Mouse (Mus musculus) heart, adult 2 months (tissue): ENCODE measurements around the gene Cdk18.

Experiments
- CTCF ChIP-seq: fragments of 200-600 bp; IDR thresholded peaks from 2 replicates; pipeline ENCODE4 v1.8.1; 2022; ENCODE audit warnings: antibody characterized with exemption, mild to moderate bottlenecking, moderate library complexity
- EP300 ChIP-seq: fragments of 200-500 bp; IDR thresholded peaks from 2 replicates; pipeline ENCODE4 v1.6.1; 2011; ENCODE audit warnings: low read depth, low read length, control low read depth; ENCODE audit not compliant: insufficient read depth
- POLR2A ChIP-seq: fragments of 200-500 bp; IDR thresholded peaks from 2 replicates; pipeline ENCODE4 v1.6.1; 2011; ENCODE audit warnings: mild to moderate bottlenecking, low read depth, low read length, control low read depth; ENCODE audit not compliant: insufficient read depth

GRCm38 (mm10) chr1:132155737-132156136 is 16.3 kb upstream of the Cdk18 start:
- peak; percentile 67; the same call in 1 of the 2 replicates for TF ChIP-seq EP300
- TF ChIP-seq CTCF: peak; percentile 93; the same call in 1 of the 2 replicates
- no peak for TF ChIP-seq POLR2A
